Mouse (Mus musculus) small intestine, adult 2 months (tissue): ENCODE data around the gene Nxpe2.

Experiments used
- CTCF ChIP-seq: fragments of 200-500 bp; IDR thresholded peaks from 2 replicates; pipeline ENCODE4 v1.5.1; 2012; ENCODE audit warnings: low read depth, mild to moderate bottlenecking, control low read depth, inconsistent platforms, low read length, moderate library complexity, mixed read lengths; ENCODE audit not compliant: insufficient replicate concordance, insufficient read length; ENCODE audit errors: extremely low read depth
- POLR2A ChIP-seq: fragments of 200-500 bp; IDR thresholded peaks from 2 replicates; pipeline ENCODE4 v1.6.1; 2012; ENCODE audit warnings: low read depth, mild to moderate bottlenecking, control low read depth, inconsistent platforms, low read length, moderate library complexity

GRCm38 (mm10) chr9:48290281-48290680 is 63.0 kb downstream of the Nxpe2 start:
- TF ChIP-seq POLR2A (no peak), CTCF (no peak)
